Comparison of ENCODE assay signal across 23 mouse cellular contexts in genomic region chr17:89550758-89551157, GRCm38 (mm10).
"Had no signal": no experiment of that assay in that cellular context is flagged by ENCODE, and none has a peak within 500 bp of the region (broad histone marks: within the 10 kb centered on the region; RNA-seq: fewer than 3 reads in every experiment).

No protein-coding gene starts in this region.

- H3K9ac ChIP-seq: heart, embryonic 13.5 days; heart, embryonic 15.5 days; hindbrain, embryonic 13.5 days; intestine, embryonic 15.5 days; limb, embryonic 13.5 days; limb, embryonic 15.5 days; liver, embryonic 12.5 days had no signal

- H3K27ac ChIP-seq: heart, adult 2 months; heart, embryonic 13.5 days; heart, embryonic 15.5 days; hindbrain, embryonic 13.5 days; intestine, embryonic 15.5 days; limb, embryonic 13.5 days; limb, embryonic 15.5 days; liver, embryonic 12.5 days had no signal

- H3K4me3 ChIP-seq: heart, adult 2 months; heart, embryonic 13.5 days; heart, embryonic 15.5 days; hindbrain, embryonic 13.5 days; intestine, embryonic 15.5 days; limb, embryonic 13.5 days; limb, embryonic 15.5 days; liver, embryonic 12.5 days had no signal

- H3K27me3 ChIP-seq: heart, embryonic 13.5 days; heart, embryonic 15.5 days; hindbrain, embryonic 13.5 days; intestine, embryonic 15.5 days; limb, embryonic 13.5 days; limb, embryonic 15.5 days; liver, embryonic 12.5 days had no signal

- ATAC-seq: hindbrain, embryonic 16.5 days; inflammation-experienced regulatory T-cells, adult 6 months; intestine, embryonic 15.5 days; intestine, postnatal 0 days; liver, embryonic 12.5 days had no signal

- H3K4me1 ChIP-seq: heart, embryonic 13.5 days; heart, embryonic 15.5 days; intestine, embryonic 15.5 days; limb, embryonic 13.5 days; limb, embryonic 15.5 days; liver, embryonic 12.5 days had no signal

- H3K4me2 ChIP-seq: heart, embryonic 11.5 days; heart, embryonic 13.5 days; heart, embryonic 15.5 days; hindbrain, embryonic 13.5 days; intestine, embryonic 15.5 days; limb, embryonic 13.5 days; limb, embryonic 15.5 days; liver, embryonic 12.5 days had no signal

- H3K9me3 ChIP-seq: heart, embryonic 13.5 days; heart, embryonic 15.5 days; hindbrain, embryonic 13.5 days; intestine, embryonic 15.5 days; limb, embryonic 13.5 days; limb, embryonic 15.5 days; liver, embryonic 12.5 days had no signal

- DNase-seq: gastrocnemius, postnatal 14 days; gastrocnemius, postnatal 36 days; heart, adult 11 months; heart, adult 2 months; heart, postnatal 14 days; heart, postnatal 36 days; kidney, adult 18-20 months; kidney, adult 8-10 months; kidney, postnatal 14 days; kidney, postnatal 36 days; layer of hippocampus, postnatal 36 days; left cerebral cortex, postnatal 4 days had no signal

- H3K36me3 ChIP-seq: heart, embryonic 13.5 days; heart, embryonic 15.5 days; hindbrain, embryonic 13.5 days; intestine, embryonic 15.5 days; limb, embryonic 13.5 days; limb, embryonic 15.5 days; liver, embryonic 12.5 days had no signal
